In the genomic region with DNA sequence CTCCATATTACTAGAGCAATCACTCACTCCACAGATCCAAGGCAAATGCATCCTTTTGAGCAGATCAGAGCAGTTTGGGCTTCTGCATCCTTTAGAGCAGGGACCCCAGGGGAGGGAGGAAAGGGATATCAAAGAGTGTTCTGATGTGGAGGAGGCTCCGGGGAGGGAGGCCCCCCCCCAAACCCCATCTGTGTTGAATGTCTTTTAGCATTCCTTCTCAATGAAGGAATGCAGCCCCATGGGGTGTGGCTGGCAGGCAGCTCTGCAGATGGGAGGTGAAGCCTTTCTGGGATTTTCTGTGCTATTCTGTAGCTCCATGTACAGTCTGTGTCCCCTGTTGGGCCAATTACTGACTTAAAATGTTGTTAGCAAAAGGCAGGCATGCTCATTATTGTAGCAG, we compare ENCODE assay signal across 15 mouse cellular contexts.
DNase-seq lines count a peak whose midpoint lies in the region; ATAC-seq and TF ChIP-seq lines count a peak whose summit lies in the region.
"Had no signal": no experiment of that assay in that cellular context is flagged by ENCODE, and none has a peak within 500 bp of the region (broad histone marks: within the 10 kb centered on the region; RNA-seq: fewer than 3 reads in every experiment).

No protein-coding gene starts in this region.

- no peak for TF ChIP-seq CTCF in lung, adult 2 months (IDR thresholded peaks at IDR 0.05; ENCODE audit: insufficient read depth, low read length)

- H3K9ac ChIP-seq in forebrain, embryonic 14.5 days (ENCODE audit: low read length) = no peak overlapping the region
- no peak overlapping the region for H3K9ac ChIP-seq in midbrain, embryonic 12.5 days (replicated peaks)

- no peaks in the 10 kb centered on the region for H3K27me3 ChIP-seq in forebrain, embryonic 14.5 days (replicated peaks; ENCODE audit: control insufficient read depth, insufficient read depth, low read length)
- H3K27me3 ChIP-seq in midbrain, embryonic 12.5 days = peaks cover 7% of the 10 kb centered on the region; the same call in 1 of the 2 replicates
- H3K27me3 ChIP-seq: megakaryocyte, embryonic 14.5 days had no signal

- WGBS in forebrain, embryonic 14.5 days = 0% methylated on average over 1 of the region's 1 CpGs
- WGBS in midbrain, embryonic 12.5 days = 0% methylated on average over 1 of the region's 1 CpGs
- 0% methylated on average over 1 of the region's 1 CpGs for WGBS in lung, adult 2 months

- peak overlapping the region; percentile 39; the same call in 1 of the 2 replicates for H3K27ac ChIP-seq in forebrain, embryonic 14.5 days (ENCODE audit: low read depth, low read length)
- peak overlapping the region; percentile 60 for H3K27ac ChIP-seq in midbrain, embryonic 12.5 days (replicated peaks)

- no peak overlapping the region for H3K4me3 ChIP-seq in forebrain, embryonic 14.5 days (ENCODE audit: low read depth, low read length)
- H3K4me3 ChIP-seq in midbrain, embryonic 12.5 days = no peak overlapping the region
- no peak overlapping the region for H3K4me3 ChIP-seq in lung, adult 2 months (replicated peaks; ENCODE audit: extremely low read depth, low read depth, low read length)
- H3K4me3 ChIP-seq: megakaryocyte, embryonic 14.5 days had no signal

- ATAC-seq in forebrain, embryonic 14.5 days = peak; percentile 38
- no peak for ATAC-seq in midbrain, embryonic 12.5 days (ENCODE audit: low FRiP score, low read depth)
- ATAC-seq: intestine, postnatal 0 days had no signal

- no peaks in the 10 kb centered on the region for H3K9me3 ChIP-seq in forebrain, embryonic 14.5 days (replicated peaks; ENCODE audit: control insufficient read depth, low read length)
- H3K9me3 ChIP-seq in midbrain, embryonic 12.5 days = no peaks in the 10 kb centered on the region

- no peak overlapping the region for H3K4me2 ChIP-seq in forebrain, embryonic 14.5 days (ENCODE audit: low read length)
- H3K4me2 ChIP-seq in midbrain, embryonic 12.5 days (replicated peaks) = no peak overlapping the region

- no peaks in the 10 kb centered on the region for H3K36me3 ChIP-seq in forebrain, embryonic 14.5 days (ENCODE audit: control insufficient read depth, insufficient read depth, low read length)
- no peaks in the 10 kb centered on the region for H3K36me3 ChIP-seq in midbrain, embryonic 12.5 days

- H3K4me1 ChIP-seq in forebrain, embryonic 14.5 days (ENCODE audit: control insufficient read depth, insufficient read depth, low read length) = peaks cover 12% of the 10 kb centered on the region
- H3K4me1 ChIP-seq in midbrain, embryonic 12.5 days = peaks cover 30% of the 10 kb centered on the region
- no peaks in the 10 kb centered on the region for H3K4me1 ChIP-seq in lung, adult 2 months (ENCODE audit: control insufficient read depth, insufficient read depth, low read length)
- H3K4me1 ChIP-seq: megakaryocyte, embryonic 14.5 days had no signal

- no peak for TF ChIP-seq POLR2A in lung, adult 2 months (IDR thresholded peaks at IDR 0.05; ENCODE audit: borderline replicate concordance, extremely low read depth, low read depth, low read length)

- peak; percentile 43 for DNase-seq in embryo, embryonic 11 days
- no peak for DNase-seq in embryo, embryonic 10.5 days (ENCODE audit: low spot score)
- peak; percentile 39 for DNase-seq in ZHBTc4 (ENCODE audit: low read depth, low spot score)
- peak; percentile 69 for DNase-seq in forebrain, embryonic 14.5 days (ENCODE audit: low spot score)
- no peak for DNase-seq in lung, adult 2 months
- DNase-seq in cerebellum, postnatal 10 days = no peak
- DNase-seq in urinary bladder, postnatal 10 days (ENCODE audit: low spot score) = no peak
- DNase-seq: adrenal gland, postnatal 36 days; cerebellum, adult 2 months; heart, postnatal 10 days; lung, adult 18-20 months; right cerebral cortex, postnatal 25 days had no signal

Comparison
In these comparisons a context has a peak if more than half of its experiments do, and no peak if none do; other contexts are left out.
1. DNase-seq: peak in embryo, embryonic 11 days (single experiment), ZHBTc4 (single experiment) and forebrain, embryonic 14.5 days (single experiment); none in embryo, embryonic 10.5 days (single experiment), lung, adult 2 months (single experiment), cerebellum, postnatal 10 days (0 of 2) and urinary bladder, postnatal 10 days (single experiment).